Mouse (Mus musculus) NIH3T3 (cell line): ENCODE results near the gene Lpar2.

Experiments
- DNase-seq: peaks from one replicate; pipeline ENCODE4 v3.0.0-alpha.2; 2012; ENCODE audit warnings: low read depth

Lpar2 gene

DNA sequence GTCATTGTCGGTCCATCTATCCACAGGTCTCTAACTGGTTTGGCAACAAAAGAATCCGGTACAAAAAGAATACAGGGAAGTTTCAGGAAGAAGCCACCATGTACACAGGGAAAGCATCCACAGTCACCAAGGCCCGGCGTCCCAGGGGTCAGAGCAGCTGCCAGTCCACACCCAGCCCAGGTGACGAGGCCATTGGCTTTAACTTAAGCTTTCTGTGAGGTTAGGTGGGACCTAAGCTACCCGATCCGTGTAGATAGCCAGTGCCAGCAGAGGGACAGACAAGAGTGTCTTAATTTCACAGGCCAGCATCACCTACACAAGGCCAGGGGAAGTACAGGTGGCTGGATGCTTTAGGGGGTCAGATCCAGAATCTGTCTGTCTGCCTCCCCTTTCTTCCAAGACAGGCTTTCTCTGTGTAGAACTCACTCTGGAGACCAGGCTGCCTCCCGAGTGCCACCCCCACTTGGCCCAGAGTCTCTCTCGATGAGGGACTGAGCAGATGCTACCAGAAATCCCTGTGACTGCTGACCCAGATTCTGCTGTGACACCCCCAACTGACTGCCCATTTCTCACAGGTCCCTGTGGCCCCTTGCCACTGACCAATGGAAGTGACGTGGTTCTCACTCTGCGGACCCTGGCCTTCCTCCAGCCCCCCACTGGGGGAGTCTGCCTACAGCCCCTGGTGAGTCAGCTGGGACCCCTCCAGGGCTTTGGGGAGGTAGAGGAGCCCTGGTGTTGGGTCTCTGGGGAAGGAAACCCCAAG lies 48.0 kb downstream of the Lpar2 start:
- DNase-seq: no peak

DNA sequence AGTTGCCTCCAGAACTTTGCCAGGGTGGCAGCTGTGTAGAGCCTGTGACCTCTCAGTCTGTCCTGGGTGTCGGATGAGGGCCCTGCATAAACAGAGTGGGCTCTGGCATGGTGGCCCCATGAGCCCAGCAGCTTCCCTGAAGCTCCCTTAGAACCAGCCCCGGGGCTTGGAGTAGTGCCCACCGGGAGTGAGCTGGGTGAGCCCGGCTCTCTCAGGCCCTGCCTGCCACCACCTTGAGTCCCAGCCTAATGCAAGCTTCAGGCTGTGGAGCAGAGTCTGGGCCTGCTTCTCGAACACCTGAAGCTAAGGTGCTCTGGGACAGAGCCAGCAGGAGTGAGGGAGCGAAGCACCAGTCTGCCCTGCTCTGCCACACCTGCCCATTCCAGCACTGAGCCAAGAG lies 48.7 kb downstream of the Lpar2 start:
- no peak for DNase-seq

DNA sequence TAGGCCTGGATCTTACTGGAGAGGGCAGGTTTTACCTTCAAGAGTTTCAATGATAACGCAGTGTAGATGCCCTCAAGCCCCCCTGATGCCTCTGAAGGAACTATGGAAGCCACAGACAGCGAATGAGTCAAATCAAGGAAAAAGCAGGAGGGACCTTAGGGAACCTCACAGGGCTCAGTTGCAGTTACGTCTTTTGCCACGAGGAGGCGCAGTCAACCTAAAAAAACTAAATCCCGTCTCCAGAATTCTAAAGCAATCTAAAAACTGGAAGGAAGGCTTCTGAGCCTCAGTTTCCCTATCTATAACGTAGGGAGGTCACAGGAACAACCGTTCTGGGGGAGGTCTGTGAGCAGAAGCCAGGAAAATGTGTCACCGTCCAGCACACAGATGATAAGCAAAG lies 51.9 kb downstream of the Lpar2 start:
- DNase-seq: peak; percentile 85

DNA sequence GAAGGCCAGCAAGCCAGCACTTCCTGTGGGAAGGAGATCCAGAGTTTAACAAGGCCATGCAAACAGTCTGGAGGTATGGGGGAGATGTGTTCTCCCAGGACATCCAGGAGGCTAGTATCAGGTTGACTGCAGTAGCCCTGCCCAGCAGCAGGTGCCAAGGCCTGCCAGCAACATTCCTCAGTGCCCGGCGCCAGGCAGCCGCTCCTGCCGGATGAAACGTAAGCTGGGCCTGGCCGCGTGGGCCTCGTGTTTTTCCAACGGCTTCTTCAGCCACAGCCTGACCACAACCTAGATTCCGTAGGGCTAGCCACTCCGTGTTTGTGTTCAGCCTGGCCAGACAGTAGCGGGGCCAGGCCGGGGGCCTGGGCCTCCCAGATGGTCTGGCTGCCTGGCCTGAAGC lies 52.4 kb downstream of the Lpar2 start:
- DNase-seq: peak; percentile 48

DNA sequence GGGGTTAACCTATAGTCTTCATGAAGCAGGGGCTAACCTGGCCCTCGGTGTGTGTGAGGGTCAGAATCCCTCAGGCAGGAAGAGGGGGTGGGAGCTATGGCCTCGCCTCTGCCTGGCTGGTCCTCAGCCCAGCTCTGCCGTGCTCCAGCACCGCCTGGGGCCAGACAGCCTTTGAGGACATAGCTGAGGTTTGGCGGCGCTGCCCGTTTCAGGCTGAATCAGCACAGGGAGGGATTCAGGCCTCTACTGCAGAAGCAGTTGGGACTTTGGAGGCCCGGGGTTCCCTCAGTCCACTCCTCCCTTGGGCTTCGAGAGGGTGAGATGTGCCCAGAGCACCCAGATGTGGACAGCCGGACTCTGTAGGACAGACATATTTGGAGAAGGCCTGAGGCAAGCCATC lies 53.9 kb downstream of the Lpar2 start:
- peak; percentile 58 for DNase-seq

DNA sequence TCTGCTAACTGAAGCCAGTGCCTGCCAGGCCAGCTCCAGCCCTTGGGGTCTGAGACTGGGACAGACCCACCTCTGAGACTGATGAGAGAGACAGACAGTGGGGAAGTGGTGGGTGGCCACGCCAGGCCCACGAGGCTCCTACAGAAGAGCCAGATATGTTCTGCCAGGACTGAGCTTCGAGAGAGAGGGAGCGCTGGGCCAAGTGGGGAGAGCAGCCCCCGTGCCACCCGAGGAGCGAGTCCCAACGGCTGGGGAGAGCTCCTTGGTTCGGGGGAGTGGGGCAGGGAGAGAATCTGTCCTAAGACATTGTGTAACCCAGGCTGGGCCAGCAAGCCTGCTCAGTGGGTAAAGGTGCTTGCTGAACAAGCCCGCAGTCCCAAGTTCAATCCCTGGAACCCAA lies 54.7 kb downstream of the Lpar2 start:
- no peak for DNase-seq

DNA sequence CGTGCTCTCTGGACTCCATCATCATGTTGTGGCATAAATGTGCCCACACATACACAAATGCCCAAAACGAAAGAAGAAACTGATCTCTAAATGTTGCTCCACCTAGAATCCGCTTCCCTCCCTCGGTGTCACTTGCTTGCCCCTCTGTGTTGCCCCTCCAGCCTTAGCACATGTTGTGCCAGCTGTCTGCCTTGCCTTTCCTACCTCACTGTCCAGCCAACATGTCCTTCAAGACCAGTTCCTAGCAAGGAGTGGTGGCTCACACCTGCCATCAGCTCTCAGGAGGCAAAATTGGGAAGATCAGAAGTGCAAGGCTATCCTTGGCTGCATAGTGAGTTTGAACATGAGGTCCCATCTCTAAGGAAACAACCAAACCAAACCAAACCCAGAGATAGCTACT lies 55.2 kb downstream of the Lpar2 start:
- no peak for DNase-seq

DNA sequence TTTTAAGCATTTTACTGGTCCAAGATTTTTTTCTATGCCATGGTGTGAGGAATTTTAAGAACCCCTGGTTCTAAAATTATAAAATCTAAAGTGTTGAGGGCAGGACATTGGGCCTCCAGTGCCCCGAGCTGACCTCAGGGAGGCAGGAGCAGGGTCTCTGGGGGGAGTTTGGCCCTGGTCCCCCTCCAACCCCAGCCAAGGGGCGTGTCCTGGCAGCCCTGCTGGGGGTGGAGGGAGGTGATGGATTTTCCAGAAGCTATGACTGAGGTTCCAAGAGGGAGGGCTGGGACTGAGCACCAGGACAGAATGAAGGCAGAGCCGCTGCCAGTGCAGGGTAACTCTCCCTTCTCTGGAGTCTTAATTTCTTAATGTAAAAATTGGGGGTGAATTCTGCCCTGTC lies 55.8 kb downstream of the Lpar2 start:
- DNase-seq: no peak

DNA sequence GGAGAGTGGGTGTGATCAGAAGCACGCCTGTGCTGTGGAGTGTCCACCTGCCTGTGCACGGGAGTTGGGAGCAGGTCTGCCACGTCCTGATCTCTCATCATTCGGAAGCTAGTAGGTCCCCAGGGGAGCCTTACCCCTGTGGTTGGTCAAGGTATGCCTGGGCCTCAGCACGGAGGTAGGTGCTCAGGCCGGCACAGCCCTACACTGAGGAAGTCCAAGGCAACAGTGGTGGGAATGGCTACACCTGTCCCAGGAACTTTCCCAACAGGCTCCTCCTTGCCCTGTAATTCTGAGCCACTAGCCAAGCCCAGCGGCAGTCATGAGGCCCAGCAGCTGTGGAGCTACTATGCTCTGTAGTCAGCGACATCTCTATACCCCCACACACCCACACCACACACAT lies 57.4 kb downstream of the Lpar2 start:
- no peak for DNase-seq
